Mouse (Mus musculus) heart, embryonic 16.5 days (tissue): ENCODE results near the gene Elp5. TPM values are rescaled to one million over a fixed set of nuclear protein-coding genes. Genes with fewer than 3 reads are reported as not detected.

Experiments
- ATAC-seq: fragments of 200-750 bp; cut with Nextera tagmentation; replicated peaks from 2 replicates; pipeline ENCODE4 v1.8.0; 2017; ENCODE audit warnings: moderate number of reproducible peaks; ENCODE audit not compliant: insufficient read depth, low FRiP score; ENCODE audit errors: extremely low read depth
- H3K27ac ChIP-seq: fragments of 300-500 bp; sonication (generic); 2 replicates; pipeline ENCODE4 v1.5.1; 2014; ENCODE audit warnings: mild to moderate bottlenecking, low read length, control low read depth, moderate library complexity
- H3K27me3 ChIP-seq: fragments of 300-500 bp; sonication (generic); 2 replicates; pipeline ENCODE4 v1.6.1; 2014; ENCODE audit warnings: low read length, mixed read lengths; ENCODE audit not compliant: control insufficient read depth, insufficient read depth
- H3K36me3 ChIP-seq: fragments of 300-500 bp; sonication (generic); 2 replicates; pipeline ENCODE4 v1.6.1; 2014; ENCODE audit not compliant: control insufficient read depth, insufficient read depth
- H3K4me1 ChIP-seq: fragments of 300-500 bp; sonication (generic); 2 replicates; pipeline ENCODE4 v1.6.1; 2014; ENCODE audit warnings: low read length, mixed read lengths; ENCODE audit not compliant: control insufficient read depth, insufficient read depth
- H3K4me2 ChIP-seq: fragments of 300-500 bp; sonication (generic); 2 replicates; pipeline ENCODE4 v1.6.1; 2014; ENCODE audit warnings: low read depth, mild to moderate bottlenecking, control low read depth, low read length
- H3K4me3 ChIP-seq: fragments of 300-500 bp; sonication (generic); 2 replicates; pipeline ENCODE4 v1.5.1; 2014; ENCODE audit warnings: mild to moderate bottlenecking, control low read depth, low read length
- H3K9ac ChIP-seq: fragments of 300-500 bp; sonication (generic); 2 replicates; pipeline ENCODE4 v1.6.1; 2014; ENCODE audit warnings: low read length, control low read depth
- H3K9me3 ChIP-seq: fragments of 300-500 bp; sonication (generic); replicated peaks from 2 replicates; pipeline ENCODE4 v1.6.1; 2016; ENCODE audit warnings: low read length; ENCODE audit not compliant: control insufficient read depth
- WGBS: fragments of 180-500 bp; shearing (Covaris S2); extraction: QIAGEN DNeasy Blood & Tissue Kit; methylation state at CpG from one replicate; pipeline ENCODE4 v1.1.7; 2014; 5-methylcytosine and 5-hydroxymethylcytosine counted together
- polyA plus RNA-seq: library from polyadenylated mRNA; unstranded; fragments of >200 nt; fragmentation: Nextera tagmentation; extraction: Ambion mirVana; gene quantifications from 2 replicates; pipeline ENCODE4 v1.2.1, GENCODE M21; 2015

Gene Elp5
- polyA plus RNA-seq = 111 and 116 TPM in 2 replicates

DNA sequence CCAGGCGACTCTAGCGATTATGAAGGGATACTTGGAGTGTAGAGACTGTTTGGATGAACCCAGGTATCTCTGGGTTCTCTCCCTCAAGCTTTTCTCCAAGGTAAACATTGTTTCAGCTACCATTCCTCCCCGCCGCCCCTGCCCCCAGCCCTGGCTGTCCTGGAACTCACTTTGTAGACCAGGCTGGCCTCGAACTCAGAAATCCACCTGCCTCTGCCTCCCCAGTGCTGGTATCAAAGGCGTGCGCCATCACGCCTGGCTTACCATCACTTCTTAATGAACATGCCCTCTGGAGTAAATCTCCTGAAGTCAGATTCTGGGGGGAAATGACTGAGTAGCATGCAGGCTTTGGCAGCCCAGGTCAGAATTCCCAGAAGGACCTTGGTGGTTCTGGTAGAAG lies at the start of gene Elp5:
Gene Elp5, minus strand, starts transcription at position 293 of the 400 bp plus-strand sequence.
- peak within 1 kb of the TSS; percentile 89 for H3K4me2 ChIP-seq
- WGBS = 45% methylated on average over 8 of the region's 8 CpGs

DNA sequence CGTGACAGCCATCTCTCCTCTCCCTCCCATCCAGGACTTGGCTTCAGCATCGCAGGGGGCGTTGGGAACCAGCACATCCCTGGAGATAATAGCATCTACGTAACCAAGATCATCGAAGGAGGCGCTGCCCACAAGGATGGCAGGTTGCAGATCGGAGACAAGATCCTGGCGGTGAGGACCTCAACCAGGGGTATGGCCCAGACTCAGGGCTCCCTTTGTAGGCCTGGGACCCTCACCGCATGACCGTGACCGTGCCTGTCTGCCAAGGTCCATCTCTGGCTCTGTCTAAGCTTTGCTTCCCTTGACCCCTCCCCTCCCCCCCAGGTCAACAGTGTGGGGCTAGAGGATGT lies 49.0 kb upstream of the Elp5 start:
- Histone ChIP-seq H3K27me3 (no peaks in the 10 kb centered on the region), H3K9me3 (no peaks in the 10 kb centered on the region), H3K4me2 (no peak overlapping the region), H3K4me1 (peaks cover 23% of the 10 kb centered on the region), H3K36me3 (peaks cover 3% of the 10 kb centered on the region; the same call in 1 of the 2 replicates), H3K4me3 (no peak overlapping the region), H3K9ac (no peak overlapping the region), H3K27ac (no peak overlapping the region)
- WGBS = 92% methylated on average over 11 of the region's 11 CpGs
- no peak for ATAC-seq

More for the DNA sequence above, at the start of gene Elp5:
- Histone ChIP-seq H3K9me3 (no peaks in the 10 kb centered on the region), H3K4me1 (peaks cover 28% of the 10 kb centered on the region), H3K27ac (peak within 1 kb of the TSS; percentile 100), H3K9ac (peak within 1 kb of the TSS; percentile 95), H3K4me3 (peak within 1 kb of the TSS; percentile 98), H3K36me3 (peaks cover 31% of the 10 kb centered on the region), H3K27me3 (no peaks in the 10 kb centered on the region)
- no peak for ATAC-seq

DNA sequence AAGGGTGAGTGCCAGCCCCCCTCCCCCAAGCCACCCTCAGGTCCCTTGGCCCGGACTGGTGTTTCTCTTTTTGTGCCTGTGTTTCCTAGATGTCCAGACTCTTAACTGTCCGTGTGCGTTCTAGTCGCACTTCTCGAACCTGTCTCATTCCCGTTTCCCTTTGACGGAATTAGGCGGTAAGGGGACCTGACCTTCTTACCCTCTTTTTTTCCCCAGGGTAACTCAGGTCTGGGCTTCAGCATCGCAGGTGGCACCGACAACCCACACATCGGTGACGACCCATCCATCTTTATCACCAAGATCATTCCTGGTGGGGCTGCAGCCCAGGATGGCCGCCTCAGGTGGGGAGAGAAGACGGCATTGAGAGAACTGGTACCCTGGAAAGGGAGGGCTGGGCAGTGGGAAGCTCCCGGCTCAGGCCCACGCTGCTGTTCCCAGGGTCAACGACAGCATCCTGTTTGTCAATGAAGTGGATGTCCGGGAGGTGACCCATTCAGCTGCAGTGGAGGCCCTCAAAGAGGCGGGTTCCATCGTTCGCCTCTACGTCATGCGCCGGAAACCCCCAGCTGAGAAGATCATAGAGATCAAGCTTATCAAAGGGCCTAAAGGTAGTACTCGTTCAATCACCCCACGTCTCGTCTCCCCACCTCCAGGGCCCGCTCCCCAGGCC lies 48.5 kb upstream of the Elp5 start:
- H3K9me3 ChIP-seq = no peaks in the 10 kb centered on the region
- no peaks in the 10 kb centered on the region for H3K27me3 ChIP-seq
- WGBS = 94% methylated on average over 28 of the region's 28 CpGs
- H3K4me3 ChIP-seq = no peak overlapping the region
- no peak overlapping the region for H3K9ac ChIP-seq
- ATAC-seq = no peak
- H3K4me1 ChIP-seq = peaks cover 27% of the 10 kb centered on the region
- H3K4me2 ChIP-seq = no peak overlapping the region
- peaks cover 3% of the 10 kb centered on the region; the same call in 1 of the 2 replicates for H3K36me3 ChIP-seq
- no peak overlapping the region for H3K27ac ChIP-seq

DNA sequence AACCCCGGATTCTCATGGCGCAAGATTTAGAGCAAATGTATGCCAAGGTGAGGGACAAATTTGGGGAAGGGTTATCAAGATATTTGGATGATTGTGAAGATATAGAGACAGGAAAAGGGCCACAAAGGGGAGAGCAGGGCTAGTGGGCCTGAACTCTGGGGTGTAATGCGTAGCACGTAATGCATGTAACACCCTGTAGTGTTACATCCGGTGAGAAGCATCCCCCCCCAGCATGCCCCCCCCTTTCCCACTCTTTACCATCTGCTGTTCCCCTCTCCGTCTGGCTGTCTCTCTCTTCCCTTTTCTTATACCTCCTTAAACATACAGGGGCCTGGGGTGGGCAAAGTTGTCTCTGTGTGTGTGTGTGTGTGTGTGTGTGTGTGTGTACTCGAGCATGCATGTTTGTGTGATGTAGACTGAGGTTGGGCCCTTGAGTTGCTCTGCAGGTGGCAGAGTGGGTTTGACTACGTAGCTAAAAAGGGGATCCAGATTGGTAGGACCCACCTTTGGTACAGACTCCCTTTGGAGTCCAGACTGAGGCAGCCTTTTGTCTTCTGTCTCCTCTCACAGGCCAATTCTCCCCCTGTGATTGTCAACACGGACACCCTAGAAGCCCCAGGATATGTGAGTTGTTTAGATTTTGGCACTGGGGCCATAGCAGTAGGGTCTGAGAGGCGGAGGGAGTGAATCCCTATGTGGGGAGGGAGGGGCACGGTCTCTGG lies 47.7 kb upstream of the Elp5 start:
- Histone ChIP-seq H3K9ac (no peak overlapping the region), H3K27ac (0 out of 2 replicates have a peak overlapping the region, but pooled peaks have one; percentile 12), H3K4me2 (peak overlapping the region; percentile 62), H3K36me3 (peaks cover 3% of the 10 kb centered on the region; the same call in 1 of the 2 replicates), H3K27me3 (no peaks in the 10 kb centered on the region; the same call in 1 of the 2 replicates), H3K9me3 (no peaks in the 10 kb centered on the region), H3K4me1 (peaks cover 27% of the 10 kb centered on the region), H3K4me3 (no peak overlapping the region)
- no peak; the same call in 1 of the 2 replicates for ATAC-seq
- WGBS = 51% methylated on average over 11 of the region's 11 CpGs

DNA sequence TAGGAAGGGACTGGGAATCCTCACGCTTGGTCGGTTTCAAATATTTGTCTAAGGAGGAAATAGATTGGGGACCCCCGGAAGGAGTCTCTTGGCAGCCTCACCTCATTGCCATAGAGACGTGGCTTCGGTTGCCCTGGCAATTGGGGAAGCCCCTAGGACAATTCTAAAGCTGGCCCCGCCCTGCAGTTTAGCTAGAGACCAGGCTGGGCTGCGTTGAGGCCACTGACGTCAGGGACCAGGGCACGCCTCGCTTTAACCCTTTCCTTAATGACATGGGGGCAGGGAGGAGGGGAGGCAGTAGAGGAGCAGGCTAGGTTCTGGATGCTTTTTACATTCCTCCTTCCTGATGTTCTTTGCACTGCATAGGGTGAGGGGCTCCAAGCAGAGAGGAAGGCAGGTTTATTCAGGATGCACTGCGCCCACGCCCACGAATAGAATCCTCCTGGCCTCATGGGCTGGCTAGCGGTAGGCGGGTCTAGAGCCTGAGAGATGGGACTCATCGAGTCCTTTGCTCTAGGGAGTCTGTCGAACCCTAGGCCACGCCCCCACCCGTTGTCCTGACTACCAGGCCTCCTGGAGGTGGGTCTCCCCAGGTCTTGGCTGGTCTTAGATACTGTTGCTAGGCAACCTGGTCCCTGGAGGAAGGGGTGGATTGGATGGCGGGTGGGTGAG lies 46.9 kb upstream of the Elp5 start:
- Histone ChIP-seq H3K4me3 (peak overlapping the region; percentile 29), H3K9me3 (no peaks in the 10 kb centered on the region), H3K27ac (peak overlapping the region; percentile 69), H3K9ac (peak overlapping the region; percentile 23; the same call in 1 of the 2 replicates), H3K4me1 (peaks cover 29% of the 10 kb centered on the region), H3K36me3 (peaks cover 3% of the 10 kb centered on the region; the same call in 1 of the 2 replicates), H3K27me3 (no peaks in the 10 kb centered on the region; the same call in 1 of the 2 replicates), H3K4me2 (peak overlapping the region; percentile 62)
- WGBS = 4% methylated on average over 20 of the region's 20 CpGs
- ATAC-seq = peak; percentile 67

DNA sequence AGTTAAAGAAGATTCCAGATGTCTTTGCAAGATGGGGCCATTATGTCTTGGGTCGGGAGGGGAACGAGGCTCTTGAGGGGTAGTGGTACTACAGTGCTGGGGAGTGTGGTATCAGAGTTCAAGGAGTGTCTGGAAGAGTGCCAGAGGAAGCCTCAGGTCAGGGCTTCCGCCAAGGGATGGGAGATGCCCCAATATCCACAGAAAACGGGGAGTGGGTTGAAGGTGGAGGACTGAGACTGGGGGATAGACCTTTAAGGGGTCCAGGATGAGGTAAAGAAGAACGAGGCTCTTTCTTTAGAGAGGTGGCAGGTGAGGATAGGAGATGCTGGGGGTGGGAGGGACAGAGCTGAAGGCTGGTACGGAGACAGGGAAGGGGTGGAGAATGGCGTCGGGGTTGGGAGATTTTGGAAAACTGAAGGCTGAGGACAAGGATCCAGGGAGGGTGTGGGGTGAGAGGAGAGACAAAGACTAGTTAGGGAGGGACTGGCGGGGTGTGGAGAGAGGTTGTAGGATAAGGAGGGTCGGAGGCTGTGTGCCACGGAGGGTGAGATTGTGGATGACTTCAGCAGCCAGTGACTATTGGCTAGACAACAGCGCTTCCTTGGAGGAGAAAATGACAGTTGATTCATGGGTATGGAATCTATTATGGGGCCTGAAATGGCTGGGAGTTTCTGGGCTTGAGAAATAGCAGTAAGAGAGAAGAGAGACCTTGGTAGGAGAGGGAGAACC lies 46.2 kb upstream of the Elp5 start:
- ATAC-seq = no peak; the same call in 1 of the 2 replicates
- no peaks in the 10 kb centered on the region for H3K9me3 ChIP-seq
- H3K27me3 ChIP-seq = no peaks in the 10 kb centered on the region; the same call in 1 of the 2 replicates
- H3K4me3 ChIP-seq = peak overlapping the region; percentile 29
- peak overlapping the region; percentile 62 for H3K4me2 ChIP-seq
- peaks cover 3% of the 10 kb centered on the region; the same call in 1 of the 2 replicates for H3K36me3 ChIP-seq
- no peak overlapping the region for H3K9ac ChIP-seq
- WGBS = 24% methylated on average over 12 of the region's 12 CpGs
- peak overlapping the region; percentile 69 for H3K27ac ChIP-seq
- peaks cover 33% of the 10 kb centered on the region for H3K4me1 ChIP-seq

DNA sequence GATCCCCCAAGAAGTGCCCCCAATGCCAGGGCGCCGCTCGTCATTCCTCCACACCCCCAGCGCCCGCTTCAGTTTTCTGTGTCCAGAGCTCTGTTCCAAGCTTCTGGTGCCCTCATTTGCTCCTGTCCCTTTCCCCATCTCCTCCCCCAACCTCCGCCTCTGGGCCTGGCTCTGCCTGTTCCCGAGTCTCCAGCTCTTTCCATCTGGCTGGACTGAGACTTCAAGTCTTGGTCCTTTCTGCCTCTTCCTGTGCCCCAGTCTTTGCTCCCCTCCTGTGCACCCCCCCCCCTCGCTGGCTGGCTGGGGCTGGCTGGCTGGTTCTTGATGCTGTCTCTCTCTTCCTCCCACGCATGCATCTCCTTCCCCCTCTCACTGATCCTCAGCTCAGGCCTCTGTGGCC lies 45.1 kb upstream of the Elp5 start:
- H3K9ac ChIP-seq = peak overlapping the region; percentile 34
- 49% methylated on average over 9 of the region's 9 CpGs for WGBS
- peak overlapping the region; percentile 42; the same call in 1 of the 2 replicates for H3K4me3 ChIP-seq
- no peaks in the 10 kb centered on the region; the same call in 1 of the 2 replicates for H3K27me3 ChIP-seq
- peak overlapping the region; percentile 5; the same call in 1 of the 2 replicates for H3K27ac ChIP-seq
- peaks cover 3% of the 10 kb centered on the region; the same call in 1 of the 2 replicates for H3K36me3 ChIP-seq
- H3K9me3 ChIP-seq = no peaks in the 10 kb centered on the region
- ATAC-seq = no peak
- H3K4me2 ChIP-seq = peak overlapping the region; percentile 62
- peaks cover 38% of the 10 kb centered on the region for H3K4me1 ChIP-seq

DNA sequence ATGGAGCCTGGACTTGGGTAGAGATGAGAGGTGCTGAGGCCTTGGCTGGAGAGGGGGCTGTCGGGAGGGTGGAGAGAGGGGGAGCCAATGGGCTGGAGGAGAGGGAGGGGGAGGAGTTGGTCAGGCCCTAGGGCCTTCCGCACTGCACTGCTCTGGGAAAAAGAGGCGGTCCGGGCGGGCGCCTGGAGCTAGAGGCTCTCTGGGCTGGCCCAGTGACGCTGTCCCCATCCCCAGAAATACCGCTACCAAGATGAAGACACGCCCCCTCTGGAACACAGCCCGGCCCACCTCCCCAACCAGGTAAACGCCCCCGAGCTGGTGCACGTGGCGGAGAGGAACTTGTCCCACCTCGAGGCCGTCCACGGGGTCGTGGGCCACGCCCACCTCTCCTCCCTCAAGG lies 44.4 kb upstream of the Elp5 start:
- Histone ChIP-seq H3K4me1 (peaks cover 39% of the 10 kb centered on the region), H3K27ac (peak overlapping the region; percentile 5), H3K9ac (peak overlapping the region; percentile 51; the same call in 1 of the 2 replicates), H3K4me3 (peak overlapping the region; percentile 42), H3K27me3 (no peaks in the 10 kb centered on the region; the same call in 1 of the 2 replicates), H3K9me3 (no peaks in the 10 kb centered on the region), H3K36me3 (peaks cover 3% of the 10 kb centered on the region; the same call in 1 of the 2 replicates), H3K4me2 (peak overlapping the region; percentile 62)
- ATAC-seq = peak; percentile 60
- WGBS = 9% methylated on average over 17 of the region's 19 CpGs
